Mouse (Mus musculus) olfactory bulb, adult 2 months (tissue): ENCODE data around the gene Zbtb7a.

Source experiments
- CTCF ChIP-seq: fragments of 200-500 bp; IDR thresholded peaks from 2 replicates; pipeline ENCODE4 v1.5.1; 2012; ENCODE audit warnings: low read depth, mild to moderate bottlenecking, low read length, moderate library complexity; ENCODE audit not compliant: insufficient read depth
- POLR2A ChIP-seq: fragments of 200-500 bp; IDR thresholded peaks from 2 replicates; pipeline ENCODE4 v1.6.1; 2012; ENCODE audit warnings: mild to moderate bottlenecking, low read depth, low read length, moderate library complexity; ENCODE audit not compliant: insufficient read depth

DNA sequence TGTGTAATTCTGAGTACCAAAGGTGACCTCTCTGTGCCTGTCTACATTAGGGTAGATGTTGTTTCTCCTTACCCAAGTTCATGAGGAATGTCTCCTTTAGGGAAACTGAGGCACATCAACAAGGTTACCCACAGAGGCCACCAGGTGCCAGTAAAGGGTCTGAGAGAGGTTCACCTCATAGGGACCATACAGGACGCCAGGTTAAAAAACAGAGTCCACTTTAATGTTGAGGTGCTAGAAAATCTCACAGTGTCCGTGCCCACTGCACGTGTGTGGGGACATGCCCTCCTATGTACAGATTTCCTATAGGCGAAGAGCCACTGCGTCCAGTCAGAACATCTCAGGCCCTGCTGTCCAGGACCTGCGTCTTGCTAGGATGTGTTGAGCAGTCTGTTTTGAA, 64.0 kb downstream of the Zbtb7a start:
- TF ChIP-seq CTCF (no peak), POLR2A (no peak)
